Mouse (Mus musculus): ENCODE measurements around the gene Hint3.

The Hint3 gene

GRCm38 (mm10) chr10:30587037-30587436 lies 42.4 kb downstream of the Hint3 start:
- no peak for DNase-seq

- no peak for DNase-seq
Measured at GRCm38 (mm10) chr10:30585691-30586090, 43.7 kb downstream of the Hint3 start.

GRCm38 (mm10) chr10:30577670-30578280 lies 51.7 kb downstream of the Hint3 start:
- no peak for DNase-seq

GRCm38 (mm10) chr10:30566364-30566763 lies 63.1 kb downstream of the Hint3 start:
- DNase-seq: no peak

GRCm38 (mm10) chr10:30564651-30565050 lies 64.8 kb downstream of the Hint3 start:
- DNase-seq: no peak

Data from layer of hippocampus, adult 9-11 months (tissue).